Mouse (Mus musculus) forebrain, embryonic 14.5 days (tissue): ENCODE results near the gene Ccdc43. TPM values are rescaled to one million over a fixed set of nuclear protein-coding genes. Genes with fewer than 3 reads are reported as not detected.
A peak's percentile ranks its signal among the peaks of the same experiment; 100 is the strongest.
"Not testable (repeated sequence)": the region's sequence is repeated elsewhere in the genome, so short reads cannot be mapped to it uniquely, and the experiment has no call there.

Source experiments
- ATAC-seq: fragments of 200-750 bp; cut with Nextera tagmentation; 2 replicates; pipeline ENCODE4 v1.8.0; 2017; ENCODE audit warnings: mild to moderate bottlenecking, moderate library complexity
- DNase-seq: peaks from one replicate; pipeline ENCODE4 v3.0.0-alpha.2; 2015; ENCODE audit warnings: low spot score
- H3K27ac ChIP-seq: fragments of 300-500 bp; sonication (generic); 2 replicates; pipeline ENCODE4 v1.5.1; 2014; ENCODE audit warnings: low read depth, mild to moderate bottlenecking, control low read depth, low read length, moderate library complexity
- H3K27me3 ChIP-seq: fragments of 300-500 bp; sonication (generic); replicated peaks from 2 replicates; pipeline ENCODE4 v1.6.1; 2014; ENCODE audit warnings: low read length, control low read depth, mixed read lengths; ENCODE audit not compliant: control insufficient read depth, insufficient read depth
- H3K36me3 ChIP-seq: fragments of 300-500 bp; sonication (generic); 2 replicates; pipeline ENCODE4 v1.6.1; 2014; ENCODE audit warnings: low read length, control low read depth; ENCODE audit not compliant: control insufficient read depth, insufficient read depth
- H3K4me1 ChIP-seq: fragments of 300-500 bp; sonication (generic); 2 replicates; pipeline ENCODE4 v1.6.1; 2014; ENCODE audit warnings: antibody characterized with exemption, low read length, control low read depth; ENCODE audit not compliant: control insufficient read depth, insufficient read depth
- H3K4me2 ChIP-seq: fragments of 300-500 bp; sonication (generic); 2 replicates; pipeline ENCODE4 v1.6.1; 2014; ENCODE audit warnings: mild to moderate bottlenecking, control low read depth, low read length
- H3K4me3 ChIP-seq: fragments of 300-500 bp; sonication (generic); 2 replicates; pipeline ENCODE4 v1.5.1; 2014; ENCODE audit warnings: low read depth, low read length, control low read depth
- H3K9ac ChIP-seq: fragments of 300-500 bp; sonication (generic); 2 replicates; pipeline ENCODE4 v1.6.1; 2014; ENCODE audit warnings: mild to moderate bottlenecking, low read length, control low read depth, moderate library complexity
- H3K9me3 ChIP-seq: fragments of 300-500 bp; sonication (generic); replicated peaks from 2 replicates; pipeline ENCODE4 v1.6.1; 2016; ENCODE audit warnings: low read length, control low read depth, mixed read lengths; ENCODE audit not compliant: control insufficient read depth
- WGBS: fragments of 180-500 bp; shearing (Covaris S2); extraction: QIAGEN DNeasy Blood & Tissue Kit; methylation state at CpG from one replicate; pipeline ENCODE4 v1.1.7; 2014; 5-methylcytosine and 5-hydroxymethylcytosine counted together
- polyA plus RNA-seq: library from polyadenylated mRNA; unstranded; fragments of >200 nt; fragmentation: Nextera tagmentation; extraction: Ambion mirVana; gene quantifications from 2 replicates; pipeline ENCODE4 v1.2.1, GENCODE M21; 2014

The Ccdc43 gene
- polyA plus RNA-seq, 1 experiment from 2014 or later = 39.4 TPM

DNA sequence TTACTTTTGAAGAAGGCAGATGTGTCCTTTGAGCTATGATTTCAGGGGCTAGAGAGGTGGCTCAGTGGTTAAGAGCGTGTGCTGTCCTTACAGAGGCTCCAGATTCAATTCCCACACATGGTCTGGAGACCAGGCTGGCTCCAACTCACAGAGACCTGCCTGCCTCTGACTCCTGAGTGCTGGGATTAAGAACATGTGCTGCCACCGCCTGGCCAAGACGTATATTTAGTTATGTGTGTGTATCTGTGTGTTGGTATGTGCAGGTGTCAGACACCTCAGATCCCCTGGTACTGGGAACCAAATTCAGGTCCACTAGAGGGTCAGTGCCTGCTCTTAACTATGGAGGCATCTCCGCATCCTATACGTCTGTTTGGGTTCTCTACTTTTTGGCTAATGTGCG lies 37.4 kb upstream of the Ccdc43 start:
- no peak overlapping the region for H3K4me2 ChIP-seq
- no peak for ATAC-seq
- H3K9me3 ChIP-seq = no peaks in the 10 kb centered on the region
- DNase-seq = no peak
- WGBS = 94% methylated on average over 6 of the region's 6 CpGs
- no peak overlapping the region for H3K27ac ChIP-seq
- H3K4me3 ChIP-seq = no peak overlapping the region
- H3K9ac ChIP-seq = no peak overlapping the region
- 0 out of 2 replicates have a peak, but pooled peaks cover 2% of the 10 kb centered on the region for H3K27me3 ChIP-seq
- no peaks in the 10 kb centered on the region for H3K36me3 ChIP-seq
- peaks cover 7% of the 10 kb centered on the region for H3K4me1 ChIP-seq

DNA sequence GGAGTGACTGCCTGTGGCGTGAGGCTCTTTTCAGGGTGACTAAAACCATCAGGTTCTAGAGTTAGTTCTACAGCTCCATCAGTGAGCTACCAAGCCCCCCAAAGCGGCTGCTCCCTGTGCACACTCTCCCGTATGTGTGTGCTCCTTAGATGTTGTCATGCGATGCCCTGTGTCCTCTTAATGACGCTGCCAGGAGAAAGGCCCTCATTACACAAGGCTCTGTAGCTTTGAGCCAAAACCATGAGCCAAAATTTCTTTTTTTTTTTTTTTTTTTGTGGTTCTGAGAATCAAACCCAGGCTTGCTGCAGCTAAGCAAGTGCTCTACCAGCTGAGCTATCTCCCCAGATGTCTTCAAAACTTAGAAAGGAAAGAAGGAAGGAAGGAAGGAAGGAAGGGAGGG lies 35.6 kb upstream of the Ccdc43 start:
- no peak overlapping the region for H3K27ac ChIP-seq
- ATAC-seq (no peak), DNase-seq (no peak)
- no peak overlapping the region for H3K4me3 ChIP-seq
- H3K27me3 ChIP-seq = no peaks in the 10 kb centered on the region
- no peaks in the 10 kb centered on the region for H3K9me3 ChIP-seq
- no peak overlapping the region for H3K4me2 ChIP-seq
- WGBS = 66% methylated on average over 5 of the region's 5 CpGs
- no peak overlapping the region for H3K9ac ChIP-seq
- no peaks in the 10 kb centered on the region for H3K4me1 ChIP-seq
- H3K36me3 ChIP-seq = no peaks in the 10 kb centered on the region

DNA sequence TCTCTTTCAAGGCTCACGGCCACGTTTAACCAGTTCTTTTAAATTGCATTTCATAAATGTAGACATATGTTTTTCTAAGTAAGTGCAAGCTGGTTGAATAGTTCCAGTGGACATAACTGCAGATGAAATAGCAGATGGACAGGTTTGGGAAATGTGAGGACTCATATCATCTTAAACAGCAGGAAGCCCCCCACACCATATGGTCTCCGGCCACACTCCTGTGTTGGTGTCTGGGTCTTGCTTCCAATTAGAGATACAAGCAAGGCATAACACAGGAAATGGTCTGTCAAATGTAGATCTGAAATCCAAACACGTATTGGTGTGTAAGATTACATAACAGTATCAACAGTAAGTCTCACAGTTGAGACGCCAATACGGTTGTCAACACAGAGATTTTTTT lies 33.8 kb upstream of the Ccdc43 start:
- Histone ChIP-seq H3K27ac (no peak overlapping the region), H3K9me3 (no peaks in the 10 kb centered on the region), H3K9ac (no peak overlapping the region), H3K27me3 (no peaks in the 10 kb centered on the region), H3K4me1 (no peaks in the 10 kb centered on the region), H3K4me3 (no peak overlapping the region), H3K36me3 (no peaks in the 10 kb centered on the region), H3K4me2 (no peak overlapping the region)
- WGBS = 88% methylated on average over 6 of the region's 6 CpGs
- DNase-seq (no peak), ATAC-seq (no peak)

DNA sequence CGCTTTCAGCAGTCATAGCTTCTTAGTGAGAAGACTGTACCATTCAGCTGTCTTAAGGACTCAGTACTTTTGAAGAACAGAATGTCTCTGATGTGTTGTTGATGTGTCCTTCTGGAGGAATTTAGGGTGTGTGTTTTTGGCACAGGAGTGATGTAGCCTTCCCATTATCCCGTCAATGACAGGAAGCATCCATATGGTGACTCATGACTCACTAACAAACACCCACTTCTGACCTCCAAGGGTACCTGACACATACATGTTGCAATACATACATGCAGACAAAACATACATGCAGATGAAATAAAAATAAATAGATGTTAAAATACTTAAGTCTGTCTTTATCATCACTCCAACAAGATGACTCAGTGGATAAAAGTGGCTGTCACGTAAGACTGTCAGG lies 32.3 kb upstream of the Ccdc43 start:
- DNase-seq (no peak), ATAC-seq (no peak)
- Histone ChIP-seq H3K9ac (no peak overlapping the region), H3K4me2 (no peak overlapping the region), H3K27ac (no peak overlapping the region), H3K9me3 (no peaks in the 10 kb centered on the region), H3K4me3 (no peak overlapping the region), H3K27me3 (no peaks in the 10 kb centered on the region), H3K36me3 (no peaks in the 10 kb centered on the region), H3K4me1 (no peaks in the 10 kb centered on the region)
- 90% methylated on average over 3 of the region's 3 CpGs for WGBS

GRCm38 (mm10) chr11:102728614-102729013 lies 31.0 kb upstream of the Ccdc43 start:
- no peak overlapping the region for H3K27ac ChIP-seq
- H3K4me1 ChIP-seq = no peaks in the 10 kb centered on the region
- 34% methylated on average over 7 of the region's 7 CpGs for WGBS
- no peak overlapping the region for H3K4me3 ChIP-seq
- no peak overlapping the region for H3K9ac ChIP-seq
- no peak overlapping the region for H3K4me2 ChIP-seq
- no peaks in the 10 kb centered on the region for H3K36me3 ChIP-seq
- peak; percentile 73 for DNase-seq
- no peak for ATAC-seq
- no peaks in the 10 kb centered on the region for H3K9me3 ChIP-seq
- no peaks in the 10 kb centered on the region for H3K27me3 ChIP-seq

GRCm38 (mm10) chr11:102725574-102725973 lies 28.0 kb upstream of the Ccdc43 start:
- no peak overlapping the region for H3K27ac ChIP-seq
- H3K4me1 ChIP-seq = no peaks in the 10 kb centered on the region
- no peak overlapping the region for H3K4me2 ChIP-seq
- H3K9ac ChIP-seq = no peak overlapping the region
- H3K36me3 ChIP-seq = no peaks in the 10 kb centered on the region
- no peak overlapping the region for H3K4me3 ChIP-seq
- 36% methylated on average over 3 of the region's 3 CpGs for WGBS
- DNase-seq = no peak
- H3K27me3 ChIP-seq = no peaks in the 10 kb centered on the region
- ATAC-seq = no peak
- no peaks in the 10 kb centered on the region for H3K9me3 ChIP-seq

DNA sequence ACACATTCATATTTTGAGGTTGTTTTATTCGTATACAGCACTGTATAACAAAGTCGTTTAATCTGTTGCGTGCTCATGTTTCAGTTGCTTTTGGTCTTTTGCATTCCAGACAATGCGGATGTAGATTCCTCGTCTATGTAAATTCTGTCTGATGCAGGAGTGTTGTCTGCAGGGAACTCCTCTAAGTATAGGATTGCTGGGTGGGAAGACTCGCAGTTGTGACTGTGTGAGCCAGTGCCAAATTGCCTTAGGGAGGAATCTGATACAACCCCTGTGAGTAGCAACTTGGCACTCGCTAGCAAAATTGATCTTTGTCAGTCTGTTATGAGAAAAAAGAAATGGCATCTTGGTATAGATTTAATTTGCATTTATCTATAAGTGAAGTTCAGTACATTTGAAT lies 18.6 kb upstream of the Ccdc43 start:
- H3K36me3 ChIP-seq = no peaks in the 10 kb centered on the region
- H3K9me3 ChIP-seq = 0 out of 2 replicates have a peak, but pooled peaks cover 3% of the 10 kb centered on the region
- H3K4me2 ChIP-seq = no peak overlapping the region
- H3K9ac ChIP-seq = no peak overlapping the region
- H3K4me3 ChIP-seq = no peak overlapping the region
- WGBS = 82% methylated on average over 7 of the region's 7 CpGs
- peak; percentile 47 for DNase-seq
- no peaks in the 10 kb centered on the region for H3K27me3 ChIP-seq
- ATAC-seq = no peak
- no peak overlapping the region for H3K27ac ChIP-seq
- H3K4me1 ChIP-seq = no peaks in the 10 kb centered on the region

DNA sequence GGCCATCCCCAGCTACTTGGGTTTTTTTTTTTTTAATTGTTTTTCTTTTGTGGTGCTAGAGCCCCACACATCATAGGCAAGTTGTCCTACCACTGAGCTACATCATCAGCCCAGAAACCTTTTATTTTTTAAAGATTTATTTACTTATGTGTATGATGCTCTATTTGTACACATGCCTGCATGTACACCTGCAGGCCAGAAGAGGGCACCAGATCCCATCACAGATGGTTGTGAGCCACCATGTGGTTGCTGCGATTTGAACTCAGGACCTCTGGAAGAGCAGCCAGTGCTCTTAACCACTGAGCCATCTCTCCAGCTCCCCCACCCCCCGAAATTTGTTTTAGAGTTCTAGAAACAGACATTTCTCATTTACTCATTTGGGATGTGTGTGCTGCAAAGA lies 17.0 kb upstream of the Ccdc43 start:
- H3K4me2 ChIP-seq, ATAC-seq, H3K4me1 ChIP-seq, H3K27ac ChIP-seq, H3K9me3 ChIP-seq, DNase-seq, H3K36me3 ChIP-seq, H3K4me3 ChIP-seq, H3K9ac ChIP-seq, H3K27me3 ChIP-seq: not testable (repeated sequence)
- 87% methylated on average over 2 of the region's 2 CpGs for WGBS

DNA sequence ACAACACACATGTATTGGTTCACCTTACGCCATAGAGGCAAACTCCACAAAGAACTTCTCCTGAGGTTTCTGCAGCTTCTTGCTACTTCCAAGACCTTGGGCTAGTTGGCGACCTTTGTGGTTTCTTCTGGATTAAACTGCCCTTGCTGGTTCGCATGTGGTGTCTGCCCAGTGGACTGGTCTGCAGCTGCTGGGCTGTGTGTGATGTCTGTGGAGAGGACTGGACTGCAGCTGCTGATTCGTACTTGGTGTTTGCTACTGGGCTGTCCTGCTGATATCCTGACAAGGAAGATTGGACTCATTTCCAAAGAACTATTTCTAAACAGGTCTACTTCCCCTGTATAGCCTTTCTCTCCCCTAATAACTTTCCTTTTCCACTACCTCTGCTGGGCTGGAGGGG lies 14.8 kb upstream of the Ccdc43 start:
- ATAC-seq = no peak

More for the DNA sequence above, 14.8 kb upstream of the Ccdc43 start:
- no peak overlapping the region for H3K9ac ChIP-seq
- no peaks in the 10 kb centered on the region for H3K36me3 ChIP-seq
- no peaks in the 10 kb centered on the region for H3K27me3 ChIP-seq
- H3K4me2 ChIP-seq = no peak overlapping the region
- H3K27ac ChIP-seq = no peak overlapping the region
- no peaks in the 10 kb centered on the region for H3K4me1 ChIP-seq
- H3K4me3 ChIP-seq = no peak overlapping the region
- DNase-seq = no peak
- 0 out of 2 replicates have a peak, but pooled peaks cover under 1% of the 10 kb centered on the region for H3K9me3 ChIP-seq
- 97% methylated on average over 4 of the region's 4 CpGs for WGBS
